Mouse (Mus musculus): ENCODE data around the gene Tmem50b. TPM values are rescaled to one million over a fixed set of nuclear protein-coding genes. Genes with fewer than 3 reads are reported as not detected.

The Tmem50b gene
- polyA plus RNA-seq, 1 experiment from 2014 or later: 34.4 TPM

GRCm38 (mm10) chr16:91596779-91597671 lies 575 bp downstream of the Tmem50b start:
- WGBS (ENCODE audit: missing documents): under 1% methylated on average over 59 of the region's 75 CpGs
- no peak overlapping the region for H3K27ac ChIP-seq

GRCm38 (mm10) chr16:91596397-91596778 lies 1.2 kb downstream of the Tmem50b start:
- H3K79me2 ChIP-seq (ENCODE audit: inconsistent target): peaks cover 57% of the 10 kb centered on the region

More at GRCm38 (mm10) chr16:91596779-91597671, 575 bp downstream of the Tmem50b start:
- Histone ChIP-seq H3K79me2 (ENCODE audit: inconsistent target) (peaks cover 51% of the 10 kb centered on the region), H3K4me3 (ENCODE audit: inconsistent target) (peak overlapping the region; percentile 67), H3K36me3 (ENCODE audit: inconsistent target) (peaks cover 7% of the 10 kb centered on the region; the same call in 1 of the 2 replicates)

GRCm38 (mm10) chr16:91595076-91595475 lies 2.5 kb downstream of the Tmem50b start:
- Histone ChIP-seq H3K36me3 (ENCODE audit: inconsistent target) (peaks cover 14% of the 10 kb centered on the region; the same call in 1 of the 2 replicates), H3K79me2 (ENCODE audit: inconsistent target) (peaks cover 70% of the 10 kb centered on the region), H3K4me3 (ENCODE audit: inconsistent target) (no peak overlapping the region), H3K27ac (no peak overlapping the region)
- WGBS (ENCODE audit: missing documents): 100% methylated on average over 6 of the region's 6 CpGs

More at GRCm38 (mm10) chr16:91596397-91596778, 1.2 kb downstream of the Tmem50b start:
- WGBS (ENCODE audit: missing documents): 2% methylated on average over 9 of the region's 9 CpGs
- H3K27ac ChIP-seq: no peak overlapping the region
- peaks cover 7% of the 10 kb centered on the region; the same call in 1 of the 2 replicates for H3K36me3 ChIP-seq (ENCODE audit: inconsistent target)
- H3K4me3 ChIP-seq (ENCODE audit: inconsistent target): peak overlapping the region; percentile 67

- H3K27ac ChIP-seq: no peak overlapping the region
- 45% methylated on average over 3 of the region's 3 CpGs for WGBS (ENCODE audit: missing documents)
- H3K36me3 ChIP-seq (ENCODE audit: inconsistent target): peaks cover 14% of the 10 kb centered on the region; the same call in 1 of the 2 replicates
- peaks cover 88% of the 10 kb centered on the region for H3K79me2 ChIP-seq (ENCODE audit: inconsistent target)
- H3K4me3 ChIP-seq (ENCODE audit: inconsistent target): no peak overlapping the region
Measured at GRCm38 (mm10) chr16:91593262-91593661, 4.3 kb downstream of the Tmem50b start.

GRCm38 (mm10) chr16:91592162-91592561 lies 5.4 kb downstream of the Tmem50b start:
- peaks cover 14% of the 10 kb centered on the region; the same call in 1 of the 2 replicates for H3K36me3 ChIP-seq (ENCODE audit: inconsistent target)
- 80% methylated on average over 8 of the region's 8 CpGs for WGBS (ENCODE audit: missing documents)
- no peak overlapping the region for H3K27ac ChIP-seq
- H3K4me3 ChIP-seq (ENCODE audit: inconsistent target): no peak overlapping the region
- H3K79me2 ChIP-seq (ENCODE audit: inconsistent target): peaks cover 99% of the 10 kb centered on the region

GRCm38 (mm10) chr16:91588703-91589102 lies 8.9 kb downstream of the Tmem50b start:
- H3K4me3 ChIP-seq (ENCODE audit: inconsistent target): no peak overlapping the region
- H3K79me2 ChIP-seq (ENCODE audit: inconsistent target): peaks cover 76% of the 10 kb centered on the region
- H3K27ac ChIP-seq: no peak overlapping the region
- 100% methylated on average over 2 of the region's 3 CpGs for WGBS (ENCODE audit: missing documents)
- peaks cover 43% of the 10 kb centered on the region for H3K36me3 ChIP-seq (ENCODE audit: inconsistent target)

- Histone ChIP-seq H3K27ac (no peak overlapping the region), H3K36me3 (ENCODE audit: inconsistent target) (peaks cover 42% of the 10 kb centered on the region), H3K79me2 (ENCODE audit: inconsistent target) (peaks cover 68% of the 10 kb centered on the region), H3K4me3 (ENCODE audit: inconsistent target) (no peak overlapping the region)
- 52% methylated on average over 6 of the region's 6 CpGs for WGBS (ENCODE audit: missing documents)
Measured at GRCm38 (mm10) chr16:91587730-91588453, 9.7 kb downstream of the Tmem50b start.

GRCm38 (mm10) chr16:91586244-91586643 lies 11.4 kb downstream of the Tmem50b start:
- Histone ChIP-seq H3K4me3 (ENCODE audit: inconsistent target) (no peak overlapping the region), H3K36me3 (ENCODE audit: inconsistent target) (peaks cover 40% of the 10 kb centered on the region), H3K79me2 (ENCODE audit: inconsistent target) (peaks cover 51% of the 10 kb centered on the region), H3K27ac (no peak overlapping the region)
- WGBS (ENCODE audit: missing documents): 91% methylated on average over 6 of the region's 6 CpGs

- Histone ChIP-seq H3K4me3 (ENCODE audit: inconsistent target) (no peak overlapping the region), H3K79me2 (ENCODE audit: inconsistent target) (peaks cover 45% of the 10 kb centered on the region)
- 91% methylated on average over 3 of the region's 5 CpGs for WGBS (ENCODE audit: missing documents)
Measured at GRCm38 (mm10) chr16:91585617-91586016, 12.0 kb downstream of the Tmem50b start.

GRCm38 (mm10) chr16:91582307-91582706 lies 15.3 kb downstream of the Tmem50b start:
- H3K36me3 ChIP-seq (ENCODE audit: inconsistent target): peaks cover 63% of the 10 kb centered on the region
- H3K4me3 ChIP-seq (ENCODE audit: inconsistent target): no peak overlapping the region
- 91% methylated on average over 2 of the region's 2 CpGs for WGBS (ENCODE audit: missing documents)
- no peak overlapping the region for H3K27ac ChIP-seq
- peaks cover 12% of the 10 kb centered on the region; the same call in 1 of the 2 replicates for H3K79me2 ChIP-seq (ENCODE audit: inconsistent target)

More at GRCm38 (mm10) chr16:91585617-91586016, 12.0 kb downstream of the Tmem50b start:
- Histone ChIP-seq H3K36me3 (ENCODE audit: inconsistent target) (peaks cover 43% of the 10 kb centered on the region), H3K27ac (no peak overlapping the region)

- Histone ChIP-seq H3K79me2 (ENCODE audit: inconsistent target) (no peaks in the 10 kb centered on the region), H3K36me3 (ENCODE audit: inconsistent target) (peaks cover 62% of the 10 kb centered on the region), H3K4me3 (ENCODE audit: inconsistent target) (no peak overlapping the region), H3K27ac (no peak overlapping the region)
- 89% methylated on average over 14 of the region's 14 CpGs for WGBS (ENCODE audit: missing documents)
Measured at GRCm38 (mm10) chr16:91578980-91579720, 18.4 kb downstream of the Tmem50b start.

GRCm38 (mm10) chr16:91575151-91575550 lies 22.4 kb downstream of the Tmem50b start:
- H3K79me2 ChIP-seq (ENCODE audit: inconsistent target): no peaks in the 10 kb centered on the region
- H3K4me3 ChIP-seq (ENCODE audit: inconsistent target): no peak overlapping the region
- no peak overlapping the region for H3K27ac ChIP-seq
- WGBS (ENCODE audit: missing documents): 95% methylated on average over 13 of the region's 13 CpGs
- peaks cover 48% of the 10 kb centered on the region for H3K36me3 ChIP-seq (ENCODE audit: inconsistent target)

GRCm38 (mm10) chr16:91571105-91571504 lies 26.5 kb downstream of the Tmem50b start:
- no peak overlapping the region for H3K4me3 ChIP-seq (ENCODE audit: inconsistent target)

GRCm38 (mm10) chr16:91568960-91569359 lies 28.6 kb downstream of the Tmem50b start:
- WGBS (ENCODE audit: missing documents): 98% methylated on average over 9 of the region's 10 CpGs
- Histone ChIP-seq H3K27ac (no peak overlapping the region), H3K79me2 (ENCODE audit: inconsistent target) (no peaks in the 10 kb centered on the region), H3K4me3 (ENCODE audit: inconsistent target) (no peak overlapping the region), H3K36me3 (ENCODE audit: inconsistent target) (peaks cover 3% of the 10 kb centered on the region; the same call in 1 of the 2 replicates)

More at GRCm38 (mm10) chr16:91571105-91571504, 26.5 kb downstream of the Tmem50b start:
- Histone ChIP-seq H3K79me2 (ENCODE audit: inconsistent target) (no peaks in the 10 kb centered on the region), H3K27ac (no peak overlapping the region), H3K36me3 (ENCODE audit: inconsistent target) (peaks cover 12% of the 10 kb centered on the region)
- WGBS (ENCODE audit: missing documents): 38% methylated on average over 3 of the region's 3 CpGs

Measured in macrophage (primary cell).